Mouse (Mus musculus) mesoderm, embryonic 11.5 days (tissue): ENCODE measurements at regions not wholly inside any gene's neighbourhood (a gene's known extent, or its start where the extent isn't known, plus 50 kb on each side); places are given as distances from the start of the nearest gene placed in this dataset.

ENCODE experiments used
- DNase-seq: peaks from one replicate; pipeline ENCODE4 v3.0.0-alpha.2; 2012; ENCODE audit warnings: low read depth, low spot score

DNA sequence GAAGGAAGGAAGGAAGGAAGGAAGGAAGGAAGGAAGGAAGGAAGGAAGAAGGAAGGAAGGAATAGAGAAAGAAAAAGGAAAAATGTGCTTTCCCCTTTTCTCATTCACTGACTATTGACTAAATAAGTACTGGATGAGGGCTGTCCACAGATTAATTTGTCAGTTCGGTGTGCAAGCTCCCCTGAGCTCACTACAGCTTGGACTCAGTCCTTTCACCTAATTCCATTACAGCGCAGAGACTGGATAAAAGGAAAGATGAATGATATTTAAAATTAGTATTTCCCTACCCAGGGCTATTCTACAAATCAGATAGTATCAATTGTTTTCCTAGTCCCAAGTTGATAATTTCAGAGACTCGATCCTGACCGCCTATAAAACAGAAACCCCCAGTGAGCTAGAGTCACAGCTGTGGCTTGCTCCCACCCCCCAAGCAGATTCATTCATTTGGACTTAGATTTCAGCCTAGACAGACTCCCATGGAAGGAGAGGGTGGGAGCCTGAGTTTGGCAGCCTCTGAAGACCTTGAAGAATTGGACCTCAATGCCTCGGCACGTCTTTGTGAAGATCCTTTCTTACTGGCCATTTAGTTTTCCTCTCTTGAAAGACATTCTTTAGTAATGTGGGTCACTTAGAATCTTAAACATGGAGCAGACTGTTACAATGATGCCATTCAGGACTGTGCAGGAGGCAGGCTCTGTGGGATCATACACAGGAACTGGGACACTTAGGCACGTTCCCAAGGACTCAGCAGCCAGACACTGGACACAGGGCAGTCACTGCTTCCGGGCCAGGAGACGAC is 179.2 kb upstream of the Pabpc6 start:
- DNase-seq = peak; percentile 45

DNA sequence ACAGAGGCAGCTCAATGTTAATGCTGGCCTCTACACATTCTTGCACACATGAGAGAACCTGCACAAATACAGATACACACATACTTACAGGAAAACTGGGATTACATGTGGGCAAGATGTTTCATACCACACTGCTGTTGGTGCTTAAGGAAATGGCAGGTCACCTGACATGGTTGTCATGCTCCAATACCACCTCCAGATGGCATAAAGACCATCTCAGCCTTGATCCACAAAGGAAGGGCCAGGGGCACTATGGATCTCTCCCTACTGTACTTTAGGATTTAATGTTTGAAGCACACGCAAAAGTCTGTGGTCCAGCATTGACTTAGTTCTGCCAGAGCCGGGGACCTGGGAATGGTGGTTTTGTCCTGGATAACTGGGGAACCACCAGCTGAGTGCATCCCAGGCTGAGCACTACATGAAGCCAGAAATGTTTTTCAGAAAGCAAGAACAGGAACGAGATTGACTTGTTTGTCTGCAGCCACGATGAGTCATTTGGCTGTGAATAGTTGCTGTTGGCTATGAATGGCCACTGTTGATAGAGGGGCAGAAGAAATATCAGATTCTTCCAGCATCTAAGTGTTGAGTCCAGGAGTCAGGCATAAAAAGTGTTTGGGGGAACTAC is 176.0 kb upstream of the Pabpc6 start:
- no peak for DNase-seq

DNA sequence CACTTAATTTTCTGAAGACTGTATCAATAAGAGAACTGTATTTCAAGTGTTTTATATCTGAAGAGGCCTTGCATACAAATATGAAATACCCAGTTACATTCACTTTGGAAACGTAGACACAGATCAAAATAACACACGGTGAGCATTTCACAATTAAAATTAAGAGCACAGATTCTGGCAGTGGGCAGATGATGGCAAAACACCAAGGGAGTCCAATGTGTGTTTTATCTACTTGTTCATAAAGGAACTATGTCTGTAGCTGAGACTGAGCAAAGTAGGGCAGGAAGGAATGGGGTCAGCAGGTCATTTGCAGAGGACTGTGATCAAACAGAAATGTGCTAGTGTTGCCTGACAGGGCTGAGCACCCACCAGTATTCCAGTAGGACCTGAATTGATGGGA is 171.6 kb upstream of the Pabpc6 start:
- DNase-seq = no peak

- no peak for DNase-seq
Measured at GRCm38 (mm10) chr17:9839256-9839655, 169.7 kb upstream of the Pabpc6 start.

DNA sequence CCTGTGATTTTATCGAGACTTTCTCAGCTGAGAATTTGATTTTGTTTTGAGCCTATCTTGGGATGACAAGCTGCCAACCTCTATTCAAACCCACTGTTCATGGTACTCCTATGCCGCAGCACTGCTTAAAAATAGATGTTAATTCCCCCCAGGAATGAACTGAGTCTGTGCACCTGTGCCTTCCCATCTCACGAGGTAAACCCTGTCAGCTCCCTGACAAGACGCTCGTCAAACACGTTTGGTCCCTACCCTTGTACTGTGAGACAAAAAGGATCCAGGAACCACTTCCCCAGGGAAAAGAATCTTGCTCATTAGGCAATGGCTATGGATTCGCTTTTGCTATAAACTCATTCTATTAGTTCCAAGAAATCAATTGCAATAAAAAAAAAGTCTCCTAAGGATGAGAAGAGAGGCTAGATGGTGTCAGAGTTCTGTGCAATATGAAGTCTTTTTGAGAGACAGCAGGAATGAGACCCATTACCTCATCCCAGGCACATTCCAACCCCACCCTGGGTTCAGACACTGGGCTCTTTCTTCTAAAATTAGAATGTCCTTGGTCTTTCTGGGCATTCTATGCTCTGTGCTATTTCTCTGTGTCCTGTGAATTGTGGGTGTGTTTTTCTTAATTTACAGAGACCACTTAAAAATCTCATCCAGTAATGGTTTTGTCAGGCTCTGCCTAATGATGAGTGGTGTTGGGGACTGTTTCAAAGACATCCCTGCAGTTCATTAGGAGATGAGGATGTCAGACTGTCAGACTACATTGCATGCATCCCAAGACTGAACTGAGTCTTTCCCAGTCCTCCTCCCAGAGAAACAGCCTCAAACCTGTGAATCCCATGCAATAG is 167.7 kb upstream of the Pabpc6 start:
- no peak for DNase-seq

GRCm38 (mm10) chr17:9829895-9830294 is 160.4 kb upstream of the Pabpc6 start:
- no peak for DNase-seq

DNA sequence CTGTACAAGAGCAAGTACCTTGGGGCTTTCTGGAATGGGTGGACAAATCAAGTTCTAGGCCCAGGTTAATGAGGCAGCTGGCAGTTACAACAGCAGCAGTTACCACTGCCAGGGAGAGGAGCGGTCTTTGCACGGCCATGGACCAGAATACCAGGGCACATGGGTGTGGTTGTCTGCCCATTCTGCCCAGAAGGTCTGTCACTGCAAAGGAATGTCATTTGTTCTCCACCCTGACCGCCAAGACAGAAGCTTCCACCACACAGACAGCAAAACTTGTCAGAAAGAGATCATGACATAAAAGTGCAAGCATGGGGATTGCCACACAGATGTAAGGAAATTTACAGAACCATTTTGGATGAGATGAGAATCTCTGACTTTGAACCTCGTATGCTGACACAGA is 151.8 kb upstream of the Pabpc6 start:
- DNase-seq = no peak

DNA sequence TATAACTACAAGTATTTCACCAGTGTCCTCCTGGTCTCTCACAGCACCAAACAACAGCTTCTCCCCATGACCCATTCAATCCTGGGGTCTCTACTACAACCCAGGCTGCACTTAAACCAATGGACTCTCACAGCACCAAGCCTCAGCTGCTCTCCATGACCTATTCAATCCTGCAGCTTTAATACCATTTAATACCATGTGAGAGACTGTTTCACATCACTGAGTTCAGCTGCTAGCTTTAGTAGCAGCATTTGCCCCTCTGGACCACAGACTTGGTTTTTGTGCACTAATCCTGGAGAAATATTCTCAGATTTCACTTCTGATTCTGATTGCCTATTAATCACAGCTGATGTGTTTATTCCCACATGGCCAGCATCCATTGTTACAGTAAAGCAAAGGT is 147.5 kb upstream of the Pabpc6 start:
- no peak for DNase-seq

DNA sequence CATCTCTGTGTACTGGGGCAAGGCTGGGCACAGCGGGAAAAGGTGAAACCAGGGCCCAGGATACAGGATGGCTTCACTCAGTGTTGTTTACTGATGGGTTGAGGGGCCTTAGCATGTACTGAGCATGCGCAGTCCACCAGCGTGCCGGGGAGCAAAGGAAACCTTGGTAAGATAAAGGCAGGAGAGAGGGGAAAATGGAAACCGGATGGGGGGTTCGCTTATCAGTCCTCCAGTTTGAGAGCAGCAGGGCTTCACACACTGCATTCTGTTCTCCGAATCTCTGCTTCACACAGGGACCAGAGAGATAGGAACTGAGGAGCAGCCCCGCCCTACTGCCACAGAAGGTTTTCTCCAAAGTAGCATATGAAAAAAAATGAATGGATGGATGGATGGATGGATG is 127.6 kb upstream of the Pabpc6 start:
- DNase-seq = no peak

DNA sequence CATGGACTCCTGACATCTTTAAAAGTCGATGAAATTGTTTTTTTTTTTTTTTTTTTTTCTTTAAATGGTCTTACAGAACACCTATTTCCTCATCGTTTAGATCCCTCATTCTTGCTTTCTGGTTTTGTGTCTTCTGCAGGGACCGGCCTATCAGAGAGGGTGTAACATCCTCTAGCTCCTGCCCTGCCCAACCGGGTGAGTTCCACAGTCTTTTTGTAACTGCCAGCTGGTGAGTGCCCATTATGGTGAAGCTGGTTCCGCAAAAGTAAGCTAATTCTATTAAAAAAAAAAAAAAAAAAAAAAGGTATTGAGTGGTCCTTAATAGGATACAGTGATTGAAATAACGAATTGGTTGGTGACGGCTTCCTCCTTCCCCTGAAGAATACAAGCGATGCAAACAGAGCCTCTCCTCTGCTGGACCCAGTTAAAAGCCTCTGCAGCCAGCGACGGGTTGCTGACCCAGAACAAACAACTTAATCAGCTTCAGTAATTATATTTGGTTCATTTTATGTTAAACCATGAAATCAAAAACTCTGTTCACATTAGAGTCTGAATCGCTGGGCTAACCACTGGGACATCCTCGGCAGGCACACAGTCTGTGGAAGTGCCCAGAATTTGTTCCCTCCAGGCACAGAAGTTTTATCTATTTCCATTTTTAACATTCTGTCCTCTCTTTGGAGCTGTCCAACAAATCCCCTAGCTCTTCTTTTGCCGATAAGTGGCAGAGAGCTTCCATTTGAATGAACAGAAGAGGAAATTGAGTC is 126.9 kb upstream of the Pabpc6 start:
- no peak for DNase-seq

DNA sequence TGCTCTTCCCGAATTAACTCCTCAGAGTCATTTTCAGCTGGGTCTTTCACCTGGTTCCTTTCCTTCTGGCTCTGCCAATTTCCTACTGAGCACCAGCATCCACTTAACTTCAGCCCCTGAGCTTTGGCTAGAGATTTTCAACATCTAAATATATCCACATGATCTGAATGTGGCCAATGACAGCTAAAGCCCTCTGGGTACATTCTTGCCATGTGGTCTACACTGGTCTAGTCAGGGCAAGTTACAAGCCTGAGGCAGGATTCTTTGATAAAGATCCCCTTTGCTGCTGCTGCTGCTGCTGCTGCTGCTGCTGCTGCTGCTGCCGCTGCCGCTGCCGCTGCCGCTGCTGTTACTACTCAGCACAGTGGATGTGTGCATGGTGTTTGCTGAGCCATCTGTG is 109.3 kb upstream of the Pabpc6 start:
- no peak for DNase-seq

- DNase-seq = no peak
Measured at GRCm38 (mm10) chr17:9777165-9777564, 107.6 kb upstream of the Pabpc6 start.

DNA sequence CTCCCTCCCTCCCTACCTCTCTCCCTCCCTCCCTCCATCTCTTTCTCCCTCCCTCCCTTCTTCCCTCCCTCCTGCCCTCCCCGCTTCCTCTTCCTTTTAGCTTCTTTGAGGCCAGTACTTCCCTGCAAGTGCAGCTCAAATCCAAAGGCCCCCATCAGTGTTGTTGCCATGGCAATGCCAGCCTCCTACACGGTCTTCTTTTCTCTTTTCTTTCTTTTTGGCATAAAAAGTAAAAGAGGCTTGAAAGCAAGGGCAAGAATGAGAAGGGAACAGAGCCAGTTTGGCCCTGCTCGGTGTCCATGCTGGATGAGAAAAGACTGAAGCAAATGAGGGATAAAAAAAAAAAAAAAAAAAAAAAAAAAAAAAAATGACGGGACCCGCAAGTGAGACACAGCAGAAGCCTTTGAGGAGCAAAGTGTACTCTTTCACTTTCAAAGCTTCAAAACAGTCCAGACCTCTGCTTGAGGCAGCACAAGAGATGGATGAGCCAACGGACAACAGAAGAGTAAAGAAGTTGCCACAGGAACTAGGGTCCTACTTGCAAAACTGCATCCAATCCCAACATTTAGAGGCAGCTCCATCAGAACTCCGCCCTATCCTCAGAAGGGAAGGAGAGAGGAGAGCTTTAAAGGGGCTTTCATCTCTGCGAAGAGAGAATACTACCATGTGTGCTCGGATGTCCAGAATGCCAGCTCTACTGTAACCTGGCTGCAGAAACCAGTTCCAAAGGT is 106.9 kb upstream of the Pabpc6 start:
- DNase-seq = peak; percentile 54

GRCm38 (mm10) chr17:9775668-9776151 is 106.2 kb upstream of the Pabpc6 start:
- peak; percentile 65 for DNase-seq

GRCm38 (mm10) chr17:9774740-9775629 is 105.5 kb upstream of the Pabpc6 start:
- no peak for DNase-seq

DNA sequence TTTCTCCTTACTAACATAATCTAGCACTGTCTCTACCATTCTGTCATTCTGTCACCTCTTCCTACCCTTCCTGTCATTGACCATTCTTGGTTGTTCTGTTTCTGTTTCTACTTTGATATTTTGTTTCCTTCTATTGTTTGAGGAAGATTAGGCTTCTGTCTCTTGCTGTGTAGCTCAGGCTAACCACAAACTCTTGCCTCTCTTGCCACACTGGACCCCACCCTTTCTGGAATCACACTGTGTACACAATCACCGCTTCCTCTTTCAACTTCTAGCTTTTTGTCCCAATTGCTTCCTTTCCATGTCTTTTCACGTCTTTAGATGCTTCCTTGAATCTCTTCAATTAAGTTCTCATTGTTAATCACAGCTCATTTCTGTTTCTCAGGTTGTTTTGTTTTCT is 104.2 kb upstream of the Pabpc6 start:
- DNase-seq = no peak

DNA sequence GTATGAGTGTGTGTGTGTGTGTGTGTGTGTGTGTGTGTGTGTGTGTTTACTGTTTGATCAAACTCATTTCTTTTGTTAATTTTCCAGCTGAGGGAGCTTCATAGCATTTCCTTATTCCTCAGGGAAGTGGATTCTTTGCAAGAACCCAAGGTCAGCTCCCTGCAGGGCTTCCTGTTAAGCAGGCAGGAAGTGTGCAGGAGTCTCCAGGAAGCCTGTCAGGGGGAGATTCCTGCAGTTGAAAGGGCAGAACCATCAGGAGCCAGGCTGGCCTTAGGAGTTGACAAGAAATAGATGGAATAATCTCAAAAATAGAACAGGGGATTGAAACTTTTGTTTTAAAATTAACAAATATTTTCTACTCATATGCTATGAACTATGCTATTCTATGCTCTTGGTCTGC is 98.8 kb upstream of the Pabpc6 start:
- DNase-seq = no peak

- no peak for DNase-seq
Measured at GRCm38 (mm10) chr17:9765680-9766250, 96.2 kb upstream of the Pabpc6 start.

DNA sequence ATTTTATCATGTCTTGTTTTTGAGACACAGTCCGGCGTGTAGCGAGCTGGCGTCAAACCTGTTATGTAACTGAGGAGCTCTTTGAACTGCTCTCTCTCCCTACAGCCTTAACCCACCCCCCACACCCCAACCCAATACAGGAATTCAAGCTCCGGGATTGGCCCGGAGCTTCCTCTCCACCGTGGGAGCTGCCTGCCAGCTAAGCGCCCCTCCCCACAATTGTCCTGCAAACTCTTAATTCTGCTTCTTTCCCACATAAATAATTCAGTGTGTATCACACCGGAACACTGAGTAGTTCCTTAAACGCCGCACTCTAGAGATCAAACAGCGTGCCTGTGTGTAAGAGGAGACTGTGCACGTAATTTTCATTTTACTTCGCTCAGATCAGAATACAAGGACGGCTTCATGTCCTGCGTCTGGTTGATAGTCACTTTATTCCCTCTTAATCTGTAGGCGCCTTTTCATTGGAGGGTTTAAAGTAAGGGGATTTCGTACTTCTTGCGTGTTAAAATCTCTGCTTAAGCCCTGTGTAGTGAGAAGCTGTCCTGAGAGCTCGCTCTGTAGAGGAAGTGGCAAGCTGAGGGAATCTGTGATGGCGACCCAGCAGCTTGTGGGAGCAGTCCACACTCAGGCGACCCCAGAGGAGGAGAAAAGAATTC is 95.3 kb upstream of the Pabpc6 start:
- DNase-seq = peak; percentile 82
